Mouse (Mus musculus) heart, adult 2 months (tissue): ENCODE data around the gene Sema4f.

Experiments
- CTCF ChIP-seq: fragments of 200-600 bp; IDR thresholded peaks from 2 replicates; pipeline ENCODE4 v1.8.1; 2022; ENCODE audit warnings: antibody characterized with exemption, mild to moderate bottlenecking, moderate library complexity
- POLR2A ChIP-seq: fragments of 200-500 bp; IDR thresholded peaks from 2 replicates; pipeline ENCODE4 v1.6.1; 2011; ENCODE audit warnings: mild to moderate bottlenecking, low read depth, low read length, control low read depth; ENCODE audit not compliant: insufficient read depth

- TF ChIP-seq CTCF, result no peak
- no peak for TF ChIP-seq POLR2A
These were observed 77.1 kb downstream of the Sema4f start for GRCm38 (mm10) chr6:82862475-82862874.
